Mouse (Mus musculus): ENCODE data around the gene Helz.

DNA sequence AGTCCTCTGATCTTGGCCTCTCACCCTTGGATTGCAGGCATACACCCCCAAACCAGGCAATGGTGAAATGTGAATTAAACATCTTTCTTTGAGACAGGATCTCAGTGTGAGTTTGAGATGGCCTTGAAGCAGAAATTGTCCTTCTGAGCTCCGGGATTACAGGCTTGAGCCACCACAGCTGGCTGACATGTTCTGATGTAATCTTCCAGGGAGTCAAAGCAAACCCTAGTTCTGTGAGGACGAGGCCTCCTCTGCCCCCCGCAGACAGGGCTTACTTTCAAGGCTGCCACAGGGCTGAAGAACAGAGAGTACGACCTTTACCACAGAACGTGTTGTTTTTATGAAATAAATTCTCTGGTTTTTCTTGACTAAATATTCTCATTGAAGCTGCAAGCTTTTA lies 126.3 kb downstream of the Helz start:
- no peak for TF ChIP-seq CTCF (IDR thresholded peaks at IDR 0.05; ENCODE audit: borderline replicate concordance, insufficient read depth, low read depth, low read length)
- no peak for TF ChIP-seq POLR2A (IDR thresholded peaks at IDR 0.05; ENCODE audit: borderline replicate concordance, insufficient read depth, low read length)

Measured in cerebellum, adult 2 months (tissue).